Comparison of ENCODE assay signal across 11 mouse cellular contexts in the genomic region with DNA sequence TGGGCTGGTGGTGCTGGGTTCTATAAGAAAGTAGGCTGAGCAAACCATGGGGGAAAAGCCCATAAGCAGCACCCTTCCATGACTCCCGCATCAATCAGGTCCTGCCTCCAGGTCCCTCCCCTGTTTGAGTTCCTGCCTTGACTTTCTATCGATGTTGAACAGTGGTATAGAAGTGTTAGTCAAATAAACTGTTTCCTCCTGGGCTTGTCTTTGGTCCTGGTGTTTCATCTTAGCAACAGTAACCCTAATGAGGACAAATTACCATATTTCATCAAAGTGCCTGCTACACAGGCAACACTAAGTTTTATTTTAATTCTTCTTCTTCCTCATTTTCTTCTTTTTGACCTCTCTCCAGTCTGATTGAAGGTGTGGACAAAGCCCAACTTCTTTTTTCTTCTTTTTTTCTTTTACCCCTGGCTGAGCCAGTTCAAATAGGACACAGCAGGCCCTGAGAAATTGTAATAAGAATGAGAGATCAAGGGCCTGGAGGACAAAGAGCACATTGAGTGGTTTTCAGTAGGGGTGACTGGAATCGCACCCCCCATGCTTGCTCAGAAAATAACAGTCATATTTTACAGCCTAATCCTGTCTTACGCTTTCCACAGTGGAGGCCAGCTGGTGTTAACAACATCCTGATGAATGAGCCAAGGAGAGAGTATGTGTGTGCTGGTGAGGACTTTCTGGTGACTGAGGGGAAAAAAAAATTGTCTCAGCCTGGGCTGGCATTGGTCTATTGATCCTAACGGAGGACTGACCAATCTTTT.
DNase-seq lines count a peak whose midpoint lies in the region; ATAC-seq and TF ChIP-seq lines count a peak whose summit lies in the region.
"Had no signal": no experiment of that assay in that cellular context is flagged by ENCODE, and none has a peak within 500 bp of the region (broad histone marks: within the 10 kb centered on the region; RNA-seq: fewer than 3 reads in every experiment).

No protein-coding gene starts in this region.

- ATAC-seq in forebrain, embryonic 13.5 days = peak; percentile 78
- peak; percentile 85 for ATAC-seq in neural tube, embryonic 12.5 days (ENCODE audit: low FRiP score, low read depth)
- ATAC-seq in liver, embryonic 12.5 days = no peak
- ATAC-seq: activated CD4-positive, CD25-positive, alpha-beta regulatory T cell, adult 4 months had no signal

- no peak for TF ChIP-seq CTCF in left cerebral cortex, adult 2 months (IDR thresholded peaks at IDR 0.05)

- H3K4me2 ChIP-seq in forebrain, embryonic 13.5 days = no peak overlapping the region
- H3K4me2 ChIP-seq in neural tube, embryonic 12.5 days (replicated peaks) = no peak overlapping the region
- no peak overlapping the region for H3K4me2 ChIP-seq in liver, embryonic 12.5 days
- H3K4me2 ChIP-seq: limb, embryonic 15.5 days had no signal

- no peaks in the 10 kb centered on the region for H3K27me3 ChIP-seq in forebrain, embryonic 13.5 days
- no peaks in the 10 kb centered on the region for H3K27me3 ChIP-seq in neural tube, embryonic 12.5 days (replicated peaks)
- H3K27me3 ChIP-seq in liver, embryonic 12.5 days (replicated peaks) = no peaks in the 10 kb centered on the region
- H3K27me3 ChIP-seq: limb, embryonic 15.5 days had no signal

- no peaks in the 10 kb centered on the region for H3K36me3 ChIP-seq in forebrain, embryonic 13.5 days (ENCODE audit: poor library complexity, severe bottlenecking)
- H3K36me3 ChIP-seq in neural tube, embryonic 12.5 days = no peaks in the 10 kb centered on the region
- H3K36me3 ChIP-seq in liver, embryonic 12.5 days = no peaks in the 10 kb centered on the region
- H3K36me3 ChIP-seq: limb, embryonic 15.5 days had no signal

- 4% methylated on average over 5 of the region's 5 CpGs for WGBS in forebrain, embryonic 13.5 days
- WGBS in neural tube, embryonic 12.5 days = 14% methylated on average over 5 of the region's 5 CpGs
- WGBS in liver, embryonic 12.5 days (ENCODE audit: insufficient replicate concordance) = 74% methylated on average over 5 of the region's 5 CpGs

- intact Hi-C loops in left cerebral cortex, adult 2 months (cut with DNase I) = no loop called here

- H3K27ac ChIP-seq in left cerebral cortex, adult 2 months = peak overlapping the region; percentile 10; the same call in 1 of the 2 replicates
- no peak overlapping the region for H3K27ac ChIP-seq in forebrain, embryonic 13.5 days
- H3K27ac ChIP-seq in neural tube, embryonic 12.5 days = no peak overlapping the region
- no peak overlapping the region for H3K27ac ChIP-seq in liver, embryonic 12.5 days
- H3K27ac ChIP-seq: limb, embryonic 15.5 days had no signal

- no peaks in the 10 kb centered on the region for H3K9me3 ChIP-seq in forebrain, embryonic 13.5 days (replicated peaks)
- no peaks in the 10 kb centered on the region for H3K9me3 ChIP-seq in neural tube, embryonic 12.5 days
- no peaks in the 10 kb centered on the region for H3K9me3 ChIP-seq in liver, embryonic 12.5 days (replicated peaks)
- H3K9me3 ChIP-seq: limb, embryonic 15.5 days had no signal

- no peak overlapping the region for H3K4me3 ChIP-seq in left cerebral cortex, adult 2 months
- H3K4me3 ChIP-seq in forebrain, embryonic 13.5 days = no peak overlapping the region
- H3K4me3 ChIP-seq in neural tube, embryonic 12.5 days = no peak overlapping the region
- no peak overlapping the region for H3K4me3 ChIP-seq in liver, embryonic 12.5 days
- H3K4me3 ChIP-seq: limb, embryonic 15.5 days had no signal

- no peak for DNase-seq in left cerebral cortex, adult 2 months (ENCODE audit: extremely low spot score in 1 of 2, low spot score in 2 of 2)
- DNase-seq in left cerebral cortex, adult 8-10 months (ENCODE audit: low spot score in 2 of 2) = no peak
- DNase-seq in layer of hippocampus, postnatal 10 days (ENCODE audit: low spot score in 2 of 2) = peak; percentile 21 to 47
- DNase-seq in right cerebral cortex, postnatal 4 days = no peak
- DNase-seq in lung, postnatal 36 days = no peak
- DNase-seq: cerebellum, adult 8-10 months had no signal

- H3K9ac ChIP-seq in forebrain, embryonic 13.5 days = no peak overlapping the region
- no peak overlapping the region for H3K9ac ChIP-seq in neural tube, embryonic 12.5 days
- H3K9ac ChIP-seq in liver, embryonic 12.5 days = no peak overlapping the region
- H3K9ac ChIP-seq: limb, embryonic 15.5 days had no signal

- peaks cover 8% of the 10 kb centered on the region for H3K4me1 ChIP-seq in forebrain, embryonic 13.5 days
- peaks cover 12% of the 10 kb centered on the region; the same call in 1 of the 2 replicates for H3K4me1 ChIP-seq in neural tube, embryonic 12.5 days
- H3K4me1 ChIP-seq in liver, embryonic 12.5 days = peaks cover 5% of the 10 kb centered on the region

Comparison
In these comparisons a context has a peak if more than half of its experiments do, and no peak if none do; other contexts are left out.
1. DNase-seq: peak in layer of hippocampus, postnatal 10 days (2 of 2); none in left cerebral cortex, adult 2 months (0 of 2), left cerebral cortex, adult 8-10 months (0 of 2), right cerebral cortex, postnatal 4 days (single experiment) and lung, postnatal 36 days (single experiment).